Mouse (Mus musculus) stomach, embryonic 15.5 days (tissue): ENCODE data around the gene Srd5a1. TPM values are rescaled to one million over a fixed set of nuclear protein-coding genes. Genes with fewer than 3 reads are reported as not detected.
A peak's percentile ranks its signal among the peaks of the same experiment; 100 is the strongest.
"Not testable (repeated sequence)": the region's sequence is repeated elsewhere in the genome, so short reads cannot be mapped to it uniquely, and the experiment has no call there.

Source experiments
- ATAC-seq: fragments of 200-750 bp; cut with Nextera tagmentation; 2 replicates; pipeline ENCODE4 v1.8.0; 2017; ENCODE audit warnings: low read depth, moderate number of reproducible peaks, moderate TSS enrichment; ENCODE audit not compliant: insufficient read depth, low FRiP score
- H3K27ac ChIP-seq: fragments of 300-500 bp; sonication (generic); 2 replicates; pipeline ENCODE4 v1.5.1; 2015; ENCODE audit warnings: mild to moderate bottlenecking, inconsistent platforms
- H3K27me3 ChIP-seq: fragments of 300-500 bp; sonication (generic); replicated peaks from 2 replicates; pipeline ENCODE4 v1.6.1; 2015; ENCODE audit warnings: inconsistent platforms
- H3K36me3 ChIP-seq: fragments of 300-500 bp; sonication (generic); 2 replicates; pipeline ENCODE4 v1.6.1; 2015; ENCODE audit warnings: inconsistent platforms
- H3K4me1 ChIP-seq: fragments of 300-500 bp; sonication (generic); 2 replicates; pipeline ENCODE4 v1.6.1; 2015; ENCODE audit warnings: inconsistent platforms
- H3K4me2 ChIP-seq: fragments of 300-500 bp; sonication (generic); 2 replicates; pipeline ENCODE4 v1.6.1; 2015; ENCODE audit warnings: mild to moderate bottlenecking, inconsistent platforms
- H3K4me3 ChIP-seq: fragments of 300-500 bp; sonication (generic); replicated peaks from 2 replicates; pipeline ENCODE4 v1.5.1; 2015; ENCODE audit warnings: inconsistent platforms
- H3K9ac ChIP-seq: fragments of 300-500 bp; sonication (generic); 2 replicates; pipeline ENCODE4 v1.6.1; 2015; ENCODE audit warnings: inconsistent platforms
- H3K9me3 ChIP-seq: fragments of 300-500 bp; sonication (generic); 2 replicates; pipeline ENCODE4 v1.6.1; 2016; ENCODE audit warnings: inconsistent platforms
- WGBS: fragments of 180-500 bp; shearing (Covaris S2); methylation state at CpG from one replicate; pipeline ENCODE4 v1.1.7; 2015; 5-methylcytosine and 5-hydroxymethylcytosine counted together
- polyA plus RNA-seq: library from polyadenylated mRNA; unstranded; fragments of >200 nt; fragmentation: Nextera tagmentation; extraction: Ambion mirVana; gene quantifications from 2 replicates; pipeline ENCODE4 v1.2.1, GENCODE M21; 2015

The Srd5a1 gene
- polyA plus RNA-seq, 1 experiment from 2014 or later = 28.3 TPM

GRCm38 (mm10) chr13:69616716-69617115 lies 5.5 kb upstream of the Srd5a1 start:
- no peak overlapping the region for H3K4me2 ChIP-seq
- peaks cover 49% of the 10 kb centered on the region for H3K36me3 ChIP-seq
- ATAC-seq = no peak
- H3K27ac ChIP-seq = no peak overlapping the region
- H3K4me3 ChIP-seq = no peak overlapping the region
- WGBS = 89% methylated on average over 6 of the region's 6 CpGs
- H3K4me1 ChIP-seq = peaks cover 5% of the 10 kb centered on the region; the same call in 1 of the 2 replicates
- no peak overlapping the region for H3K9ac ChIP-seq
- no peaks in the 10 kb centered on the region for H3K9me3 ChIP-seq
- no peaks in the 10 kb centered on the region for H3K27me3 ChIP-seq

DNA sequence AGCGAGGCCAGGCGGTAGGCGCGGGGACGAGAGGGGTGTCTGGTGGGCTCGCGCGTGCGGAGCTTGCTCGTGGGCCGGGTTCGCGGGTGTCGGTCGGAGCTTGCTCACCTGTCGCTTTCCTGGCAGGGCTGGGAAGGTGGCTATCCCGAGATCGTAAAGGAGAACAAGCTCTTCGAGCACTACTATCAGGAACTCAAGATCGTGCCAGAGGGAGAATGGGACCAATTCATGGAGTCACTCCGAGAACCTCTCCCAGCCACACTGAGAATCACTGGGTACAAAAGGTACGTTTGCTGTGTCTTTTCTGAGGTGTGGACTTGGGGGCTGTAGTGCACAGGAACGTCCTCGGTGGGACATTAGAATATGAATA lies 918 bp upstream of the Srd5a1 start:
- 1% methylated on average over 24 of the region's 24 CpGs for WGBS

GRCm38 (mm10) chr13:69610751-69611397 lies 368 bp downstream of the Srd5a1 start:
- Histone ChIP-seq H3K36me3 (peaks cover 7% of the 10 kb centered on the region), H3K9me3 (no peaks in the 10 kb centered on the region), H3K27me3 (no peaks in the 10 kb centered on the region), H3K4me3 (peak overlapping the region; percentile 64), H3K4me1 (peaks cover 9% of the 10 kb centered on the region), H3K27ac (no peak overlapping the region), H3K4me2 (peak overlapping the region; percentile 95), H3K9ac (peak overlapping the region; percentile 37)
- ATAC-seq = peak; percentile 9
- WGBS = under 1% methylated on average over 39 of the region's 40 CpGs

More for the DNA sequence above, 918 bp upstream of the Srd5a1 start:
- H3K4me3 ChIP-seq = peak overlapping the region; percentile 99
- peaks cover 18% of the 10 kb centered on the region for H3K36me3 ChIP-seq
- H3K4me1 ChIP-seq = peaks cover 9% of the 10 kb centered on the region
- H3K4me2 ChIP-seq = peak overlapping the region; percentile 63
- H3K9me3 ChIP-seq = no peaks in the 10 kb centered on the region
- H3K9ac ChIP-seq = peak overlapping the region; percentile 81
- H3K27me3 ChIP-seq = no peaks in the 10 kb centered on the region
- 0 out of 2 replicates have a peak overlapping the region, but pooled peaks have one; percentile 65 for H3K27ac ChIP-seq
- no peak for ATAC-seq

DNA sequence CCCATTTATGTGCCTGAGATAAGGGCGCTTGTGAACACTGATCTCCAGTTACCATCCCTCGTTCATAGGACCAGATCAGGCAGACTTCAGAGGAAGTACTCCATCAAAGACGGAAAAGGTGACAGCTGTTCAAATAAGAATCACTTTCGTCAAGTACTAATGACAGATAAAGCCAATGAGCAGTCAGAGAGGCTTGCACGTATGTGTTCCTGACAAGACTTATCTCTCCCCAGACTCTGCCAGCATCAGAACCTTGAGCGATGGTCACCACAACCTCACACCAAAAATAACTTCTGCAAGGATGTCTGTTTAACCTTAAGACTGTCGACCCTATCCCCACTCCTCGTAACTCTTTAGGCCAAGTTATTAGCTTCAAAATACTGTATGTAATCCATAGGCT lies 2.5 kb downstream of the Srd5a1 start:
- Histone ChIP-seq H3K9ac (no peak overlapping the region), H3K9me3 (no peaks in the 10 kb centered on the region), H3K4me2 (no peak overlapping the region), H3K4me1 (peaks cover 9% of the 10 kb centered on the region), H3K27me3 (no peaks in the 10 kb centered on the region), H3K36me3 (no peaks in the 10 kb centered on the region), H3K4me3 (no peak overlapping the region), H3K27ac (no peak overlapping the region)
- WGBS = 64% methylated on average over 8 of the region's 8 CpGs
- no peak for ATAC-seq

- Histone ChIP-seq H3K4me1 (no peaks in the 10 kb centered on the region), H3K36me3 (no peaks in the 10 kb centered on the region), H3K9me3 (no peaks in the 10 kb centered on the region), H3K27me3 (no peaks in the 10 kb centered on the region), H3K4me2 (no peak overlapping the region), H3K27ac (no peak overlapping the region), H3K9ac (no peak overlapping the region), H3K4me3 (no peak overlapping the region)
- ATAC-seq = no peak
- WGBS = 66% methylated on average over 1 of the region's 1 CpGs
Measured at GRCm38 (mm10) chr13:69604670-69605069, 6.6 kb downstream of the Srd5a1 start.

DNA sequence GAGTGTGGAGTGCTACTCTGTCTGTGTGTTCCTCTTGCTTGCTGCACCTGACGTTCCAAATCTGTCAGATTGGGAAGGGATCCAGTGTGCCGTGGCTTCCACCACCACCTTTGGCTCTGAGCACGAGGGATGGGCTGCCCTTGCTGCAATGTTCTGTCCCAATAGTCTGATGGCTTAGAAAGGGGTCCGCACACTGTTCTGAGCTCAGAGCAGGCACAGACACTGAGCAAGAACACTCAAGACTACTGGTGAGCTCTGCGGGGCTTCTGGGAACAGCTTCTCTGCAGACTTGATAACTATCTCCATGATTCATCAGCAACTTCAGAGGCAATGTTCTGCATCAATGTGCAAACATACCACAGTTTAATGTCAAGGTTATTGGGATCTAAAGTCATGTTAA lies 9.9 kb downstream of the Srd5a1 start:
- Histone ChIP-seq H3K4me2 (no peak overlapping the region), H3K9me3 (no peaks in the 10 kb centered on the region), H3K4me3 (no peak overlapping the region), H3K4me1 (no peaks in the 10 kb centered on the region), H3K9ac (no peak overlapping the region), H3K27ac (no peak overlapping the region), H3K36me3 (no peaks in the 10 kb centered on the region), H3K27me3 (no peaks in the 10 kb centered on the region)
- no peak for ATAC-seq
- 80% methylated on average over 5 of the region's 5 CpGs for WGBS

GRCm38 (mm10) chr13:69600863-69601262 lies 10.4 kb downstream of the Srd5a1 start:
- H3K27me3 ChIP-seq, ATAC-seq, H3K4me3 ChIP-seq, H3K4me1 ChIP-seq, H3K36me3 ChIP-seq, H3K27ac ChIP-seq, H3K9me3 ChIP-seq, H3K4me2 ChIP-seq, H3K9ac ChIP-seq: not testable (repeated sequence)
- WGBS = 87% methylated on average over 5 of the region's 5 CpGs

- Histone ChIP-seq H3K27ac (no peak overlapping the region), H3K4me3 (no peak overlapping the region), H3K36me3 (no peaks in the 10 kb centered on the region), H3K4me1 (no peaks in the 10 kb centered on the region), H3K27me3 (no peaks in the 10 kb centered on the region), H3K9me3 (no peaks in the 10 kb centered on the region), H3K4me2 (no peak overlapping the region), H3K9ac (no peak overlapping the region)
- WGBS = 81% methylated on average over 10 of the region's 10 CpGs
- ATAC-seq = no peak
Measured at GRCm38 (mm10) chr13:69598867-69599266, 12.4 kb downstream of the Srd5a1 start.

- no peaks in the 10 kb centered on the region for H3K4me1 ChIP-seq
- no peak for ATAC-seq
- no peak overlapping the region for H3K4me2 ChIP-seq
- WGBS = 87% methylated on average over 2 of the region's 2 CpGs
- H3K27me3 ChIP-seq = no peaks in the 10 kb centered on the region
- H3K27ac ChIP-seq = no peak overlapping the region
- no peaks in the 10 kb centered on the region for H3K9me3 ChIP-seq
- no peak overlapping the region for H3K9ac ChIP-seq
- no peaks in the 10 kb centered on the region for H3K36me3 ChIP-seq
- H3K4me3 ChIP-seq = no peak overlapping the region
Measured at GRCm38 (mm10) chr13:69596515-69596914, 14.7 kb downstream of the Srd5a1 start.

DNA sequence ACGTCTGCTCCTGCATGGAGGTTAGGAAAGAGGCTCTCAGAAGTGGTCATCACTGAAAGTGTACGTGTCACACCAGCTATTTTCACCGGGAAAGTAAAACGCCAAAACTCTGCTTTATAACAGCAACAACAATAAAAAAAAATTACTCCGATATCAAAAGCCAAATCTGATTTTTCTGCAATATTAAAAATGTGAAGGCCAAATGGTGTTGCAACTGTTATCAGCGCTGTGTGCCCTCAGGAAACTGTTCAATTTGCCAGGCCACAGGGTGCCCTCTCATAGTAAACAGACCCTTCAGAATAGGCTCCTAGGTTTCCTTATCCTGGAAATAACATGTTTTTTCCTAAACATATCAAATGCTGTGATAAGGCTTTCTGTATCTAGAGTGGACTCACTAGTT lies 15.3 kb downstream of the Srd5a1 start:
- ATAC-seq = no peak
- WGBS = 92% methylated on average over 6 of the region's 6 CpGs

GRCm38 (mm10) chr13:69594577-69595256 lies 16.5 kb downstream of the Srd5a1 start:
- WGBS = 75% methylated on average over 7 of the region's 7 CpGs
- ATAC-seq = no peak
- H3K27me3 ChIP-seq = no peaks in the 10 kb centered on the region

More for the DNA sequence above, 15.3 kb downstream of the Srd5a1 start:
- H3K4me2 ChIP-seq = no peak overlapping the region
- H3K4me3 ChIP-seq = no peak overlapping the region
- no peak overlapping the region for H3K27ac ChIP-seq
- no peaks in the 10 kb centered on the region for H3K4me1 ChIP-seq
- no peaks in the 10 kb centered on the region for H3K27me3 ChIP-seq
- no peak overlapping the region for H3K9ac ChIP-seq
- no peaks in the 10 kb centered on the region for H3K36me3 ChIP-seq
- no peaks in the 10 kb centered on the region for H3K9me3 ChIP-seq

GRCm38 (mm10) chr13:69593453-69593852 lies 17.8 kb downstream of the Srd5a1 start:
- no peak for ATAC-seq
- Histone ChIP-seq H3K9me3 (no peaks in the 10 kb centered on the region), H3K4me3 (no peak overlapping the region), H3K27me3 (no peaks in the 10 kb centered on the region), H3K4me1 (no peaks in the 10 kb centered on the region), H3K4me2 (no peak overlapping the region), H3K36me3 (no peaks in the 10 kb centered on the region), H3K9ac (no peak overlapping the region), H3K27ac (no peak overlapping the region)
- WGBS = 51% methylated on average over 8 of the region's 8 CpGs

More at GRCm38 (mm10) chr13:69594577-69595256, 16.5 kb downstream of the Srd5a1 start:
- Histone ChIP-seq H3K36me3 (no peaks in the 10 kb centered on the region), H3K9me3 (no peaks in the 10 kb centered on the region), H3K27ac (no peak overlapping the region), H3K4me3 (no peak overlapping the region), H3K4me1 (no peaks in the 10 kb centered on the region), H3K4me2 (no peak overlapping the region), H3K9ac (no peak overlapping the region)
